Mouse (Mus musculus): ENCODE results near the gene Nucks1.

The Nucks1 gene

DNA sequence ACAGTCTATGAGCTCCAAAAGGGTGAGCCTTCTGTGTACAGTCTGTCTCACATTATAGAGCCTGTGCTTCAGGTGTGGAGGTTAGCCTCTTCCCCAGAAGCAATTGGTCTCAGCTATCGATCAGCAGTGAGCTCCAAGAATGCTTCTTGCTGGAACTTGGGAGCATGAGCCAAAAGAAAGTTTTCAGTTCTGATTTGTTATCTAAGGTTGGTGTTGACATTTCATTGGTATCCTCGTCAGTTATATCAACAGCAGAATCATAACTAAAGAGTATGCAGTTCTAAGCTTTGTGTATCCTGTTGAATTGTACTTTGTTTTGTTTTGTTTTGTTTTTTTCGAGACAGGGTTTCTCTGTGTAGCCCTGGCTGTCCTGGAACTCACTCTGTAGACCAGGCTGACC, 11.8 kb downstream of the Nucks1 start:
- DNase-seq = no peak

DNA sequence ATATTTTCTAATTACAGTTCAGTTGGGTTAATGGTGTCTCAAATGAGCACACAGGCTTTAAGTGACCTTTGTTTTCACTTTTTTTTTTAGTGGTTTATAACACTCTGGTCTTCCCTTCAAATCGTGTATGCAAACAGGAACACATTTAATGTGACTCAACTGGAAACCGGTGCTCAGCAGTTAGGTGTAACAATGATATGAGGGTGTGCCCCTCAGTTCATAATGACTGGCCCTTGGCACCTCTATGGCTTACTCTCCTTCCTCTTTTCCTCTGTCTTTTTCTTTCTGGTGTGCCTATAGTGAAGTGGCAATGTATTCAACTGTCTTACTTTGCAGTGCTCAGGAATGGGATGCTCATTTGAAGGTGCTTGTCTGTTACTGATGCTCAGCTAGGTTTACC, 23.1 kb downstream of the Nucks1 start:
- DNase-seq = no peak

DNA sequence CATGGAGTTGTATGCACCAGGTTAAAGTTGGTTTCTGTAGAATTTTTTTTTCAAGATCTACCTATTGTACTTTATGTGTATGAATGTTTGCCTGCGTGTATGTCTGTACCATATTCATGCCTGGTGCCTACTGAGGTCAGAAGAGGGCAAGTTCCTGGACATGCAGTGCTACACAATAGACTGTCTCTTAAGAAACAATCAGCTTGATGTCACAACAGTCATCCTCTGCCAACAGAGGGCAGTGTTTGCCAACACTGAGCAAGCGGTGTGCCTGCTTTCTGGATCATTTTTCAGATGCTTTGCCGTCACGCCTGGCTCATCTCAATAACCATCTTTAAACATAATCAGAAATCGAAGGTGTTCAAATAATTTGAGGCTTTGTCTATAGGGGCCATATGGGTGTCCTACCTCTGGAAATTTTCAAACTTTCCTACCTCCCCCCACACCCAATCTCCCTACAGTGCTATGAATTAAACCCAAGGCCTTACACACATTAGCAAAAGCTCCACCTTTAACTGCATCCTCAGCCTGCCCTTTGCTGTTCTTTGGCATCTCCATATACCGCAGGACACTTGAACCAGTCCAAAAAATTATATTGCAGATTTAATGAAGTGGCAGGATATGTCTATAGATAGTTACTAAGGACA, 27.4 kb downstream of the Nucks1 start:
- DNase-seq = peak; percentile 85 to 87

DNA sequence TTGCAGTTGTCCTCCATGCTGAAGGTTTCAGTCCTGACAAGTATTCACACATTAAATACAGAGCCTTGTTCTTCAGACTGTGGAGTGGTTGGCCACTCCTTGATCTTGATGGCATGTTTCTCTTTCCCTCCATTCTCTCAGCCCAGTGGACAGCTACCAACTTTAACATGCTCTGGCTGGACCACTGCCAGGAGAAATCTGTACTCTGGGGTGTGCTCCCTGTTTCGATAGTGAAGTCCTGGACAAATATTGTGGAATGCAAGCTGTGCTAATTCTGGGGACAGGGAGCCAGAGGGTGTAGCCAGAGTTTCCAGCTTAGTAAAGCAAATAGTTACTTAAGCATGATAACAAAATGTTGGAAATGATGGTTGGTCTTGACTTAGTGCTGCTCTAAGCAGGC, 28.5 kb downstream of the Nucks1 start:
- DNase-seq = peak; percentile 17 to 20

DNA sequence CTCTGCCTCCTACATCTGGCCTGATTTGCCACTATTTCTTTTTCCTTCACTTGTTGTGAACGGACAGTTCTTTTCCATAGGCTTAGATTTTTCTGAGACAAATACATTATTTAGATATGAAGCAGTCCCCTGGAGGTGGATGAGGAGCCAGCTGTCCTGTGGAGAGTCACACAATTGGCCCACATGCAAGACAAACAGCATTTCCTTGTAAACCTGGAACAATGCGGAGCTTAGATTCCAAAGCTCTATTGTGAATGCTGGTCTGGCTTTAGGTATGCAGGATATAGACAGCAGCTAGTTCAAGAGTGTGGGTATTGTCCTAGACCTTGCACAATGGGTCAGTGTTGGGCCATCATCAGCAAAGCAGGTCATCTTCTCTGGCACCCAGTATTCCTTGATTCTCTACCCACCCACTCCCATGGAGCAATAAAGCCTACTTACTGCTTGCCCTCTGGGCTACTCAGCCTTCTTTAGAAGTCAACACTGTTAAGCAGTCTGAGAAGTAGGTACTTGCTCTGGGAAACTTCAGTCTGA, 30.4 kb downstream of the Nucks1 start:
- DNase-seq = no peak

DNA sequence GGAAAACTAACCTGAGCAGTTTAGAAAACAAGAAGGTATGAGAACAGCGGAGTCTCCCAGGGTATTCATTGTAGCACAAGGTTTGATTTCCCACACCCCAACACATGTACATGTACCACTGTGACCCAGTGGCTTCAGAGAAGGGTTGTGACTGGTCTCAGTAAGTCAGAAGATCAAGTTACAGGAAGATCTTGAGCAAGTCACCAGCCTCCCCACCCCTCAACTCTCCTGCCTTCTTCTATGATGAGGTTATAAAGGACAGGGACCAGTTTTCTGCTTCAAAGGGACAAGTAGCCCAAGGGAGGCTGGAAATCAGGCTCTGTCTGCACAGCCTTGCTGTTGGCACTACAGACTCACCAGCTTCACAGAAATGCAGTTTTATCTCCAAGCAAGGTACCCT, 31.2 kb downstream of the Nucks1 start:
- no peak for DNase-seq

DNA sequence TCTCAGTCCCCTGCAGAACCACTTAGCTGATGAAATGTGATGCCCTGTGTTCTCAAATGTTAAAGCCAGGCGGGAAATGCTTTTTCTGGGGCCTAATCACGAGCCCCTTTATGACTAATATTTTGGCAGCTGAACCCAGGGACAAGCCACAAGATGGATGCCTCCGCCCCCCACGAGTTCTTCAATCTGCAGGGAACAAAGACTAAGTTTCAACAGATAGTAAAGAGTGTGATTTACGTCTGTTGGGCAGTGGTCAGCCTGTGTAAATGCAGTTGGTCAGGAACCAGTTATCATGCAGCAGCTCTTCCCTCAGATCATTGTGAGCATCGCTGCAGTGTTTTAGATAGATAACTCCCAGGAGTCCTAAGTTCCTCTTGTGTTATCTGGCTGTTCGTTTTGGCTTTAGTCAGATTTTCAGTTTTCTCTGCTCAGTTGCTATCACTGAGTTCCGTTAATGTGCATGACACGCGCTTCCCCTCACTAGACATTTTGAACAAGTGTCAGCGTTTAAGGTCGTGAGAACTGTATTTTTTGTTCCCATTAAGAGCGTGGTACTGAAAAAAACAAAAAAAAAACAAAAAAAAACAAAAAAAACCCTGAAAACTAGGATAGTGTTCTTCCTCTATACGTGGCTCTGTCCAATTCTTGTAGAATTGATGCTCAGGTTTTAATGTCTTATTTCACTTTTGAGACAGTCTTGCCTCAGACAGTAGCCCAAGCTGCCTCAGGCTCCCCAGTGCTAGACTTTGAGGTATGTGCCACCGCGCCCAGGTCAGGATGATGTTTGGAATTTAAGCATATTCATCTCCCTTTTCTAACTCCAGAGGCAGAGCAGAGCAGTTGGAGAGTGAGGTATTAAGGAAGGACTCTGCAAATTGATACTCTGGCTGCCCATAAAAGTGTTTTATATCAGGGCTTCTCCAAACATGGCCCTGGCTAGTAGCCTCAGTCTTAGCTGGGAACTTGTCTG, 32.6 kb downstream of the Nucks1 start:
- DNase-seq = no peak

DNA sequence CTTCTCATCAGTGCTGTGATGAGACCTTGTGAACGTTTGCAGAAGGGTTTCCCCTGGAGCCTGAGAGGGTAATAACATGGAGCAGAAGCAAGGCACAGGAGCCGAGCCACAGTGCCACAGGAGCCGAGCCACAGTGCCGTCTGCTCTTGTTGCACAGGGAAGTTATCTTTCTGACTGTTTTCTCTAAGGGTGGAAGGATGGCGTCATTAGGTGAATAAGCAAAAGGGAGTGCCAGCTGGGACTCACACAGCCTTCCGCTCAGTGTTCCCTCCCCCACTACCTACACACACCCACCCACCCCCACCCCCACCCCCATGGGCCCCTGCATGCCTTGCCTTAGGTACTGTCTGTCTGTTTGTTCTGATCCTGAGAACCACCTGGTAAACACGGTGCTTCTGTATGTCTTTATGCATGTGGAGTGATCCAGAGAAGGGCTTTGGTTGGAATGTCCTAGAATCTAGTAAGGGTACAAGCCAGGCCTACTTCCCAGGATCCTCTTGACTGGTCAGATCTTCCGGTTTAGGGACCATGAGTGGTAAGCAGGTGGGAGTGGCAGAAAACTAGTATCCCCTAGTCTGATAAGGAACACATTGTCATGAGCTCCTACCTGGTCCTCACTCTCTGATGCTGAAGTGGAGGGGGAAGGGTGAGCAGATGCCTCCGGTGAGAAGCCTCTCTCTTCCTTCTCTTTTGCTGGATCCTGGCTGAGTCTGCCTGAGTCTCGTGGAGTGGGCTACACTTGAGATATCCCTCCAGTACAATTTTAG, 35.5 kb downstream of the Nucks1 start:
- no peak for DNase-seq

DNA sequence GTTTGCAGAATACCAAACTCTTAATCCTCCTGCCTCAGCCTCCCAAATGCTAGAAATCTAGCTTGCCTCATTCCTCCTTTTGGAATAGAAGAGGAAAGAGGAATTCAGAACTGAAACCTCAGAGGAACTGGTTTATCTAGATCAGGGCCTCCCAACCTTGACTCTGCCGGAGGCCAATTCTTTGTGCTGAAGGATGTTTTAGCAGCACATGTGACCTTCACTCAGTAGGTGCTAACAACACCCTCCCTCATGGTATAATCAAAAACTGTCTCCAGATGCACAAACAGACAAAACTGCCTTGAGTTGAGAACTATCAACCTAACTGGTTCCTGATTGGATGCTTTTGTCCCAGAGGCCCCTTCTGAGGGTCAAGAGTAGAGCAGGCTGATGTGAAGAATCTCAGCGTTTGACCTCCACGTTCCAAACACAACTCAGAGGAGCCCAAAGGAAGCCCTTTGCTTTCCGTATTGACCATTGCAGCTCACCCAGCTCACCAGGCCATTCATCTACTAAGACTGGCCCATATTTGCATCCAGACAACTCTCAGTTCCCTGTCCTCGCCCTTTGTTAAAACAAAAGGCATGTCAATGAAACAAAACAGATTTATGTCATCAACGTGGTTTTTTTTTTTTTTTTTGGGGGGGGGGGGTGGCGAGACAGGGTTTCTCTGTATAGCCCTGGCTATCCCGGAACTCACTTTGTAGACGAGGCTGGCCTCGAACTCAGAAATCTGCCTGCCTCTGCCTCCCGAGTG, 36.3 kb downstream of the Nucks1 start:
- DNase-seq = no peak

DNA sequence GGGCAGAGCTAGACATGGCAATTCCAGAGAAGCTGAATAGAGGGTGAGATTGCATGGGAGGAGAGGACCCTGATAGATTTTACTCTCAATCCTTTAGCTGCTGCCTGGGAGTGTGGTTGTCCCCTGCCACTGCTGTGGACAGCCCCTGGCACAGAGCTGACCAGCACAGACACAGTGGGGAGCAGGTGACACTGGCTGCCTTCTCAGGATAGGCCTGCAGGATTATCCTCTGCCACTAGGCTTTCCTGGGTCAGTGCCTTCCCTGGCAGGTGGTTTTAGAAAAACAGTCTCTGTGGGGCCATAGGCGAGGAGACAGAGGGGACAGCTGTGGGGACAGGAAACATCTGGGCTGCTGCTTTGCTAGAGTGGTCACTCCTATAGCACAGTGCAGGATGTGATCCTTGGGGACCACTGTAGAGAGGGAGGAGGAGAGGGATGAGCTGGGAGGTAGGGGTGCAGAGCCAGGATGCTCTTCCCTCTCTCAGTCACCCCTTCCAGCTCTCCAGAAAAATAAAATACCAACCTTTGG, 37.7 kb downstream of the Nucks1 start:
- DNase-seq = no peak

DNA sequence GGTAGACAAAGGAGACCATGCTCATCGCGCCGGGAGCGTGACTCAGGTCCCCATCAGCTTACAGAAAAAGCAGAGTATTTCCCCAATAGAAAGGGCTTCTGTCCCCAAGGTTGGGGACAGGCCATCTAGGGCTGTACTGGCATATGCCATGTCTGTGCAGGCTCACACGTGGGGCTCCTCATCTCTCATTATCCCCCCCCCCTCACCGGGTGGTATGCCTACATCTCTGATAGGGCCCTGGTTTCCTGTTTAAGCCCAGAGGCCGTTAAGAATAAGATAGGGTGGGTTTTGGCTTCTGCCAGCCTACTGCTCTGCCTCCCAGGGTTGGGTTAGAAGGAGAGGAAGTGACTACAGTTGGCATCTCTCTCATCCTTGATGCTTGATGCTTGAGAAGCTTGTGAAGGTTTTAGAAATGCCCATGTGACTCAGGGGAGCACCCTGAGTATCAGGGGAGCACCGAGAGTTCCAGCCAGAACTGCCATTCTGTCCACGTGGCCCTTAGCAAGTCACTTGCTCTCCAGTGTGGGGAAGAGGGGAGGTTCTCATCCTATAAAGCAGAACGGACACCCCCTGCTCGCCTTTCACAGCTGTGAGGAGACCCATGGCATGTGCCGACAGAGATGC, 44.0 kb downstream of the Nucks1 start:
- DNase-seq = no peak

DNA sequence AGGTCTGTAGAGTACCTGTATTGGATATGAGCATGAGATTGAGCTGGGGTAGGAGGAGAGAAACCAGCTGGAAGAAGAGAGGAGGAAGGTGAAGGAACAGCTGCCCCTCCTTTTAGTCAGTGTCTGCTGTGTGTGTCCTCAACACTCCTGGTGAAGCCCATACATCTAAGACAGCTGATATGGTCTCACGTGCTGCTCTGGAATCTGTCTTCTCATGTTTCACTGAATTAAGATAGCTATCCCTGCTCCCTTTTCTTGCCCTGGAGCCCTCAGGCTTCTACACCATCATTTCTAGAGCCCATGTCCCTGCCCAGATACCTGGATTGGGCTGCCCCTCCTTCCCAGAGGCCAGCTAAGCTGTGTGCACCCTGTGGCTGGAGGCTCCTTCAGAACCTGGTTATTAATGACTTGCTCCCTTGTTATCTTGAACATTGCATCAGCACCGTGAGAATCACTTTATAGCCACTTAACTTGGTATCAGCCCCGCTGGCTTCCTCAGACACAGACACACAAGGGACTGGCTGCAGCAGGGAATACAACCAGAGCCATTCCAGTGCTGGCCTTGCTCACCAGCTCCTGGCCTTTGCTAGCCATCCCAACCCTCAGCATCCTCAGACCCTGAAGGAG, 44.9 kb downstream of the Nucks1 start:
- DNase-seq = no peak

DNA sequence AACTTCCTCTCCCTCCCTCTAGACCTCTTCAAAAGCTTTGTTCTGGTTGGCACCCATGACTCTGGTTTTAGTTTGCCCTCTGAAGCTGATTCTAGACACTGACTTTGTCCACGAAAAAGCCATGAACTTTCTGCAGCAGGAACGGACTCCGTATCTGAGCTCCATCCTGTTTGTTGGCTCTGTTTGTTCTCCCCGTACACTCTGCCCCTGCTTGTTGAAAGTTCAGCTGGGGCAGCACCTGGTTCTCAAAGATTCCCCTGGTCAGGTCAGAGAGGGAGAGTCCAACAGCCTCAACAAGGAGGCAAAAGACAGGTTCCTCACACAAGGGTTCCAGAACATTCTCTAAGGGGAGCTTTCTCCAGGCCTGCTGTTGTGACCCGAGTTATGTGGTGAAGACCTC, 47.1 kb downstream of the Nucks1 start:
- no peak for DNase-seq

DNA sequence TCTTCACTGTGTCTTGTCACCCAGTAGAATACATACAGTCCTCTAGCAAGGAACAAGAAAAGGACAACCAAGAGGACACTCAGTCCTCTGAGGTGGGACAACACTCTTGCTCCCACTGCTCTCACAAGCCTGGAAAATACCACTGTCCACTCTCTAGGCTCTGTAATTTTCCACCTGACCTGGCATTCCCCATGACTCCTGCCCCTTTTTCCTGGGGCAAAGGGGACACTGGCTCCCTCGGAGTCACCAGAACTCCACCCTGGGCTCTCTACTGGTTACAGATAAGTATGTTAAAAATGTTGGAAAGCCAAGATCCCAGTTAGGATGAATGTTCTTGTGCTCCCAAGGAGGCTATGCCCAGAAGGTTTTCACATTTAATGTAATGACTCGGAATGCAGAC, 50.7 kb downstream of the Nucks1 start:
- DNase-seq = no peak

DNA sequence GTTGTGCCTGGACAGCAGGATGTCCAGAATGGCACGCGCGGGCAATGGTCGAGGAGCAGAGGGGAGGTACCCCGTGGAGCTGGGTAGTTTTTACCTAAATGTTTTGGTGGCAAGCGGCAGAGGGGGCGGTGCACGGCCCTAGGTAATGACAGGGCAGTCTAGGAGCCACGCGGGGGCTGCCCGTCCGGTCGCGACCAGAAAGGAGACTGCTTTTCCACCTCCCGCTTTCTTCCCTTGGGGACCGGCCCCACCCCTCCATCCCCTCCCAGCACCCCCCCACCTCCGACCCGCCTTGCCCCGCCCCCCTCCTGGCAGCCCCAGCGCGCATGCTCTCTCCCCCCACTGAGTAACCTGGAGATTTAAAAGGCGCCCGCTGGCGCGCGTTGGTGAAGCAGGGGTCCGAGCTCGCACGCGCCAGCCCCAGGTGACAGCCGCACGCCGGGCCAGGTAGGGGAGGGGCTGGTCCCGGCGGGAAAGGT, 52.3 kb downstream of the Nucks1 start, which contains the start of gene Slc45a3:
Gene Slc45a3 (plus strand): TSS at position 362 of the 479 bp plus-strand sequence.
- peak; percentile 34 to 45 for DNase-seq

DNA sequence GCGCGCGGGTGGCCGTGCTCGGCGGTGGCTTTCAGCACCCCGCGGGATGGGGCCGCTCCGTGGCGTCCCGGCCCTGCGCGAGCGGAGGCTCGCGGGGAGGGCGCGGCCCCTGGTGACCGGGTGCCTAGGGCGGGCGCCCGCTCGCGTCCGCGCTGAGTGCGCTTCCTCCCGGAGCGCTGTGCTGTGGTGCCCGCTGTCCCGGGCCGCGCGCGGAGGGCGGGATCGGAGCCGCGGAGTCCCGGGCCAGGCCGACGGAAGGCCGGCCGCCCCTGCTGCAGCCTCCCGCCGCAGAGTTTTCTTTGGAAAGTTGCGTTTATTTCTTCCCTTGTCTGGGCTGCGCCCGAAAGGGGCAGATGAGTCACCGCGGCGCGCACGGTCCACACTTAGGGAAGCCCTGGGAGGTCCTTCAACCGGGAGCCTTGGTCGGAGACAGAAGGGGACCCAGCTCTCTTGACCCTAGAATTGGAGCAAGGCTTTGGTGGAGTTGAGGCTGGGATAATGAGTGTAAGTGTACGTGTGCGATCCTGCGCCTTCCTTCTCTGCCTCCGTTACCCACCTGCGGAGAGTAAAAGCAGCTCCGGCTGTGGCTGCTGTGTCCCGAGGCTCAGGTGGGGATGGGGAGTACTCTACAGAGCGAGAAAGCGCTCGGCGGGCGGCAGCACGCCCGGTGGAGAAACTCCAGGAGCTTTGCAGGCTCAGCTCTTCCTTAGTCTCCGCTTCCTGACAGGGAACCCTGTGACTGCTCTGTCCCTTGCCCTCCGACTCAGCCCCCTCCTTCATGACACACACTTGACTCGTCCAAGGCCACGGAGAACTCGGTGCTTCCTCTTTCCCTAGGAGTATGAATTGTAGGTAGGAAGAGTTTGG, 53.0 kb downstream of the Nucks1 start:
- peak; percentile 13 to 18 for DNase-seq

DNA sequence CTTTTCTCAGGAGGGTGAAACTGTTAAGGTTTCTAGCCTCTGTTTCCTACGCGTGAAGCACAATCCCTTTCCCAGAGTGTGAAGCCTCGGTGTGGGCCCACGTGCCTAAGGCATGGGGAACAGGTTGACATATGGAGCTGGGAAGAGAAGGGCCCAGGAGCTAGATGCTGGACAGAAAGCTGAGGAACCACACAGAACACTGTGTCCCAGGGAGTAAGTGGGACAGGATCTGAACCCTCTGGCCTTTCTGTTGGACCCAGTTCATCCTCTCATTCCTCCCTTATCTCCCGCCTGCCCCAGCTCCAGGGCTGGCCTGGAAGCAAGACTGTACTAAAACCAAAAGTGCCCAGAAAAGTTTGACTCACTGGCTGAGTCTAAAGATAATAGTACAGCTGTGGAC, 53.8 kb downstream of the Nucks1 start:
- no peak for DNase-seq

DNA sequence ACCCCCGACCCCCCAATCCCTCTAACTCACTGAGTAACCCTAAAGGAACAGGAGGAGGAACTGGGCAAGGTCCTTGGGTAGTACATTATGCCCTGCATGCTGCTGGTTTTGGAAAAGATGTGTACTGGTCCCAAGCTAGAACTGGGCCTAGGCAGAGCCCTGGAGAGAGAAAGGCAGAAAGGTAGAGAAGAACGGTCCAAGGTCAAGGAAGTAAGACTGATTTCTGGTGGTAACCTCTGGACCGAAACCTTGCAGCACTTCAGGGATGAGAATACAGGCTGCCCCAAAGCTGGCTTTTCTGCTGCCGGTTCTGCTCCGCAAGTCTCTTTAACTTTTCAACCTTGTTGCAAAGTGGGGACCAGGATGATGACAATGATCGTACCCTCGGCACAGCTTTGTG, 54.2 kb downstream of the Nucks1 start:
- DNase-seq = no peak

DNA sequence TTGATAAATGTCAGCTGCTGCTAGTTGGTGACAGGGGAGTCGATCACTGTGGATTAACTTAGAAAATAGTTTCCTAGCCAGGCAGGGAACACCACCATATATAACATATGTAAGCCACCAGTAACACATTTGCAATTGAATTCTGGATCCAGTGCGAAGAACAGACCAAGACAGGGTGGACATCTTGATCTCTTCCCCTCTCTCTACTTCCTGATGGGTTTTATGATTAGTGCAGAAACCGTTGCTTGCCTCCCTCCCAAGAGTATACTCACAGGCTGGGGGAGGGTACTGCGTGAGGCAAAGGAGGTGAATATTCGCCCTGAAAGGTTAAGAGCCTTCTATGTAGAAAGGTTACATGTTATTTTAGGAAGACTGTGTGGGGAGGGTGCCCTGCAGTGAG, 55.5 kb downstream of the Nucks1 start:
- no peak for DNase-seq

DNA sequence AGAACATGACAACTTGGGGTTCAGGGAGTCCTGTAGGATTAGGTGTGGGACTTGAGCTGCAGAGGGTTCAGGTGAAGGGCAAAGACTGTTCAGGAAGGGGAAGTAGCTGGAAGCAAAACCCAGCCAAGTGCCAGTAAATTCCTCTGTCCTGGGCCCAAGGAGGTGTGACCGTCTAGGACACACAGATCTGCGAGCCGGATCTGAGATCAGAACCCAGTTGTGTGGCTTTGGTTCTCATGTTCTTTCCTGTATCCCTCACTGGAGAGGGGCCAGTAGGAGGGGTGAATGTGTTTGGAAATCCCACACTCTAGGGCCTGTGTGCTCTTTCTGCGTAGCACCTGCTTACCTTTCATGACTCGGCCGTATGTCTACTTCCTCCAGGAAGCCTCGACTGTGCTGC, 57.0 kb downstream of the Nucks1 start:
- DNase-seq = no peak
